Mouse (Mus musculus) testis, postnatal 14 days (tissue): ENCODE data around the gene Ets1.

Experiments used
- DNase-seq: peaks from one replicate; pipeline ENCODE4 v3.0.0; 2021; ENCODE audit warnings: low spot score

Gene Ets1

DNA sequence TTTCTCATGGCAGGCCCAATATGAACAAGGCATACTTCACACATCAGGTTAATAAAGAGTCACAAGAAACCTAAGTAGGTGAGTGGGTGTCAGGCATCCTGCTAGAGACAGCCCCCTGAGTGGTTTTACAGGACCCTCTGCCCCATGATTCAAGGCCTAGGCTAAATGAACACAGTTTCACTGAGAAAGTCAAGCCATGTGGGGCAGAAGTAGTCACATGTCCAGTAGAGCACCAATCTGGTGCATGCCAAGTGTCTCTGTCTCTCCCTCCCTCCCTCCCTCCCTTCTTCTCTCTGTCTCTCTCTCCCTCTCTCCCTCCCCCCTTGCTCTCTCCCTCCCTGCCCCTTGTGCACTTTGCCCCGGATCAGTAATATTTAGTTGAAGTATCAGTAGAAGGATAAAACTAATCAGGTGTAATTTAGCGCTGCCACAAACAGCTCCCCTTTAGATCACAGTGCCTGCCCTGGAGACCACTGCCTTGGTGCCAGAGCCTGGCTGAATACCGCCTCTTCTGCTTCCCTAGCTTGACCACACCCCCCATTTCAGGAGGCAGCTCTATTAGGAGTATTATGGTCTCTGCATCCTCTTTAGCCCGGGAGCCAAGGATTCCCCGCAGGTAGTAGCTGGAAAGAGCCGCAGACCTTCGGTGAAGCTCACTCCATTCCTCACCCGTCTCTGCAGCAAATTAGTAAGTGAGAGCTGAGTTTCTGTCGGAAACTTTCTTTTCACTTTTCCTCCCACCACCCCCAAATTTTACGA lies at the start of gene Ets1:
TSS of gene Ets1 (plus strand) at position 595 of the 759 bp plus-strand sequence.
- peak; percentile 11 for DNase-seq

DNA sequence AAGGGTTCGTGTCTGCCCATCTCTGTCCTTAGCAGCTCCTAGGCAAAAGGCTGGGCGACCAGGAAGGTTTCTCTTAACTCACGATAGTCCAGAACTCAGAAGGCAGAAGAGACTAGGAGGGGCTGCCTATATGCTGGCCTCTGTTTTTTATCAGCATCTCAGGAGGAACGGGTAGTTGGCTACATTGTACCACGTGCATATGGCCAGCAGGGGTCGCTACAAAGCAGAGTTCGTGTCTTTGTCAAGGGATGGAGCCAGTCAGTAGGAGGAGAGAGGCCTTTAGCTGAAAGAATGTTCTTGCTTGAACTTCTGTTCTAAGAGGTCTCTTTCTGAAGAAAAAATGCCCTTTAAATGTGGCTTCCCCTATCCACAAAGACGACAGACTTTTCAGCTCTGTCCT lies 46.1 kb upstream of the Ets1 start:
- DNase-seq = peak; percentile 77

DNA sequence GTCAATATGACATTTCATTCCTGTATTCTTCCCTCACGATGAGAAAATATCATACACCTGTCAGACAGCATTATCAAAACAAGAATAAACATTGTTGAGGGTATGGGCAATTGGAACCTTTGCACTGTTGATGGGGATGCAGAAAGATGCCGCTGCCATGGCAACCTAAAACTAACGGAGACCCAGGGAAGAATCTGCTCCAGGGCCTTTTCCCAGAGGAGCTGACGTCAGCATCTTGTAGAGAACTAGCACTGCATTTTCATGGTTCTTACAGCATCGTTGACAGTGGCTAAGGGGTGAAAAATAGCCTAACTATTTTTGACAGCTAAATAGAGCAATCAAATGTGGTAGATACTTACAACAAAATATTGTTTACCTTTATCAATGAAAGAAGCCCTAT lies 45.5 kb upstream of the Ets1 start:
- no peak for DNase-seq

DNA sequence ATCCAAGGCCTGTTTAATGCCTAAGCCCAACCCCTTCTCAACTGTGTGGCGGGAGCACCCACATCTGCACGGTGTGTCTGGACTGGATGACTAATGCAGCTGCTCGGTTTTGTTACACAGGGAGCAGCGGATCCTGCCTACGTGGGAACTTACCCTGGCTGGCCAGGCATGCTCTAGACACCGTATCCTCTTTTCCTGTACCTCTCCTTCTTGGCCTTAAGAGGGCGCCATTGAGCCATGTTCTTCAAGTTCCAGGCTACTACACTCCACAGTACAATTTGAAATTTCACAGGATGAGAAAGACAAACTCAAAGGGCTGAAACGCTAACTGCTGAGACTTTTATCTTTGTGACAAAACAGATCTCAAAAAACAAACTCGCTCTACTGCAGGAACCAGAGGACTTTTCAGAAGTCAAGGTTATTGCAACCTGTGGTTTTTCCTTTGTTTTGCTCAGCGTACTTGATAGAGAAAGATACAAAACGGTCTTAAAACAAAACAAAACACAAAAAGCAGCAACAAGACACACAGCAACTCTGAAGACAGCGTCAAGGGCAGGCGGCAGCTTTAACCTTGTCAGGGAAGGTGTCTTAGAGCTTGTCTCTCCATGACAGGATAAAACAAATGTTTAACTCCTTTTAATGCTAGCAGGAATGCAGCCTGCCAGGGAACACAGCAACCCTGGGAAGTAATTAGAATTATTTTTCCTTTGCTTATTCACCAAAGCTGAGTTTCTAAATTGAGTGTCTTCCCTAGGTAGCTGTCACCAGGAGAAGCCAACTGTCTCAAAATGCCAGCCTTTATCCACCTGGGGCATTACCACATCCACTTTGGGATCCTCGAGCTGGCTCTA lies 44.1 kb upstream of the Ets1 start:
- DNase-seq = peak; percentile 61

DNA sequence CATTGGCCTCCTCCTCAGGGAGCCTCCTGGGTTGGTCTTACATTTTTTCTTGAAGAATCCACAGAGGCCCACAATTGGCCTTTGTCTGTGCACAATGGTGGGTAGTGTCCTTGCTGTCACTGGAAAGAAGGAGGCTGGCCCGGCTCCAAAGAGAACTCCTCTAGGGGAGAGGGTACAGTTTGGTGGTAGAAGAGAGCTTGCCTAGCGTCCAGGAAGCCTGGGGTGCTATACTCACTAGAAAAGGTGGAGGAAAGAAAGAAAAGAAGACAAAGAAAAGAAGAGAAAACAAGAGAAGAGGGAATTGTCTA lies 43.5 kb upstream of the Ets1 start:
- no peak for DNase-seq

DNA sequence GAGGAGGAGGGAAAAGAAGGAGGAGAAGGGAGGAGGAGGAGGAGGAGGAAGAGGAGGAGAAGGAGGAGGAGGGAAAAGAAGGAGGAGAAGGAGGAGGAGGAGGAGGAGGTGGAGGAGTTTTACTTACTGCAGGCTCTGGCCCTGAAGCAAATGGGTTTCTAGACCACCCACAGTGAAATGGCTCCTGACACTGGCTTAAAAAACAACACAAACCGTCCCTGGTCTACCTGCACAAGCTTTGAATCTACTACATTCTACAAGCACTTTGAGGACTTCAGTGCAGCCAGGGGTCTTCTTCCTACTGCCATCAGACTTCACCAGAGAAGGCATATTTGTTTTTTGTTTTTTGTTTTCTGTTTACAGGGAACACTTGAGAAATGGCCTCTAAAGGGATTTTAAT lies 42.2 kb upstream of the Ets1 start:
- DNase-seq = no peak

DNA sequence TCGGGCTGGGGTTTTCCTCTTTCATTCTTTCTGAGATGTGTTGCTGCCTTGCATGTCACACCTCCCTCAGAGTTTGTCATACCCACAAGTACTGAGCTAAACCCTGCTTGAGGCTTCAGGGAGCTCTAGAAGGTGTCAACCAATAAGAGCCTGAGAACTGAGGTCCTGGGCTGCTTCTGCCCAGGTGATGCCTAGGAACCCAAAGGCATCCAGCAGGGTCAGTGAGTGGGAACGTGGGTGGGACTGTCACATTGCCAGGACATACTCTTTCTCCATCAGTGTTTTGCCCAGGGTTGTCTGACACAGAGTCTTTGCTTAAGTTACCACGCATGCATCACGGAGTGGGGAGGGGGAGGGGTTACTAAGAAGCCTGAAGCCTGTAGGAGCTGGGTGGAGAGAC lies 41.7 kb upstream of the Ets1 start:
- no peak for DNase-seq

DNA sequence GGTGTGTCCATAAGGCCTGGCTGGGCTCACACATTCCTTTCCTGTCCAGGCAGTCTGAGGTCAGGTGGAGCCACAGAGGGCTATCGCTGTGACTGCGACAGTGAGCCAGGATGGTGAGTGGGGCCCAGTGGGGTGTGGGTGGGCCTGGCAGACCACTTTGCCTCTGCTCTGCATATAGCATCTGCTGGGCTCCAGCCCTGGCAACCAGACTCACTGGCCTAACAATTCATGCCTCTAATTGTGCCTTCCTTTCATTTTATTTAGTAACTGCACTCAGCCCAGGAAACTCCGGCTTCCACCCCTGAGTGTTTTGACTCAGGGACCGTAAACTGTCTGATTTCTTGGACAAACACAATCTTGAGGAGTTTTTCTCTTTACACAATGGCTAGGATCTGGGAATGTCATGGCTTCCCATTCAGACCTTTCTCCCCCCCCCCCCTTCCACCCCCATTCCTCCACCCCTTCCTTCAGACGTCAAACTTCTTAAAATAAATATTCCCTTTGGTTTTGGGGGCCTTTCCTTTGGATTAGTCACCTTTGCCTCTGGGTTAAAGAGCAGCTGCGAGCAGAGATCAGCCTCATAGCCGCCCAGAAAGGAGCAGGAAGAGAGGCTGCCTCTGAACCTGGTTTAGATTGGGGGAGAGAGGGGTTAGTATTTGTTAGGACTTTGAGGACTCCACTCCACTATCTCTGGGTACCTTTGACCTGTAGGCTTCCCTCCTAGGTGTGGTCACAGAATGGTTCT lies 40.8 kb upstream of the Ets1 start:
- no peak for DNase-seq

DNA sequence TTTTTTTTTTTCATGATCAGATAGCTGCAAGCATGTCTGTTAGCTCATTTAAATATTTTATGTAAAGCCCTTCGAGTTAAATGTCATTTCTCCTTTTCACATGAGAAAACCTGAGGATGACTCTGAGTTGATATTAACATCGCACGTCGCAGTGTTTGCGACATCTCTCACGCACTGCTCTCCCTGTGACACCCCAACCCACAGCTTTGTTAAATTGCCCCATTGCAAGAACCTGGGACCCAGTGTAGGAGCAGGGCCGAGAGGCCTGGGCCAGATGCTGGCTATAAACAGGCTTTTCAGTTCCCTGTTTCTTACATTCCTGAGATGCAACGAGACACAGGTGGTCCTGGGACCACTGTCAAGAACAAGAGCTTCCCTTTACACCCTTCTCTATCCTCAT lies 39.7 kb upstream of the Ets1 start:
- DNase-seq = no peak

DNA sequence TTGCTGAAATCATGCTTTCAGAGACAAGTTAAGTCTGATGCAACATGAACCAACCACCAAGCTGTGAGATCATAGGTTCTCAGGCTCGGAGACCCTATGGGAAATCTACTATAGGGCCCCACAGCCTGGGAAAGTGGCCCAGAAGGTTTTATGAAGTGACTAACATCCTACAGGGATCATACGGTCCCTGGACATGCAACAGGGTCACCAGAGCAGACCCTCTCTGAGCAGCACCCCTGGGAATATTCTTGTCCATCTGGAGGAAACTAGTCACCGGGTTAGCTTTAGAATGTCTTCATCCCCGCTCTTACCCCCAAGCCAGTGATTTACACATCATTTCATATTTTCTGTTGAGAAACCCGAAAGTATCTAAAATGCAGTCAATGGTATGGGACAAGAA lies 34.1 kb upstream of the Ets1 start:
- no peak for DNase-seq

DNA sequence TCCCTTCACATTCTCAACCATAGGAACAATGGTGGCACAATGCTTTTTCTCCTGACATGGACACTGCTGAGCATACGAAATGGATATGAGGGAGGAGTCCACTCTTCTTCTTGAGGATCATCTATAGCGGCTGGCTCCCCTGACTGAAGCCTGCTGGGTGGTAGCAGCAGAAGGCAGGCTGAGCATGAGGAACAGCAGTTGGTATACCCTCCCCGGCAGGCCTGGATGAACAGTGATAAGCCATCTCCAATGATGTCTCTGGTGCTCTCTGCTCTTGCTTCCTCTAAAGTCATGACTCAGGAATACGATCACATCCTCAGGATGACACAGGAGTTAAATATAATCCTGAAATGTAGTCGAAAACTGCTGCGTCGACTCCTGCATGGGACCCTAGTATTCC lies 32.9 kb upstream of the Ets1 start:
- DNase-seq = no peak

DNA sequence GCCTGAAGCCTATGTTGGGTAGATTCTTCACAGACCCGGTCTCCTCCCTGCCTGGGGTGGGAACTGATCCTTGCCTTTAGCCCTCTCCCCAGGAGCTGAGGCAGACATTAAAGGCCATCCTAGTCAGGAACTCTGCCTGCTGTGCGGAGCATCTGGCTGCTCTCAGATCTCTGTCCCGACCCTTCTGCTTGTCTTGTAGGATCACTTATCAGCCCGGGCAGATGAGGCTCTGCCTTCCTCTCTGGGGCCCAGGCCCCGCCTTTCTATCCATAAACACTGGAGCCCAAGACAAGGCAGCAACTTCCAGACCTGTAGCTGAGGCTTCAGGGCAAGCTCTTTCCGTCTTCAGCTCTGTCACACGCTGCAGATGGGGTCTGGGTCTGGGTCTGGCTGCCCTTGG lies 28.8 kb upstream of the Ets1 start:
- no peak for DNase-seq

DNA sequence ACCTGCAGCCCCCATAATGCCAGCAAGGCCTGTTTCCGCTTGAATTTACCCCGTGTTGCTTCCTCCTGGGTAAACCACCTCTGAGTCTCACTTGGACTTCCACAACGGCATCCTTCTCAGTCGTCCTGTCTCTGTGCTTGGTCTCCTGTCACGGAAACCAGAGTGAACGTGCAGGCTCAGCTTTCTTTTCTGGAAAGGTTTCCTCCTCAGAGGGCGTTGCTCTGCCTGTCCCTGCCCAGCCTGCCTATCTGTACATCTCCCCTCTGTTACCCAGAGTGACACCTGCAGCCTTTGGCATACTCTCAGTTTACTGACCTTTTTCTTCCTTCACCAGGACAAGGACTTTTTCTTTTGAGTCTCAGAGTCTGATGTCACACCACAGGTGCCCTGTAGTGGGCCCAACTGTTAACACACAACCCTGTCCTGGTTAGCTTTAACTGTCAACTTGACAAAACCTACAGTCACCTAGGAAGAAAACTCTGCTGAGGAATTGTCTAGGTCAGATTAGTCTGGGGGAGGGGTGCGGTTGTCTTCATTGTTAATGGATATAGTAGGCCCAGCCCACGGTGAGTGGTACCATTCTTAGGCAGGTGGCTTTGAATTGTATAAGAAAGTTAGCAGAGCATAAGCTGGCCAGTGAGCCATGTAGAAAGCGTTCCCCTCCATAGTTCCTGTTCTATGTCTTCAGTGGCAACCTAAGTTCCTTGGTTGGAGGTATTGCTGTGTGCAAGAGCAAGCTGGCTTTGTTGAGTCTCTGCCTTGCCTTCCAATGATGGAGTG lies 27.0 kb upstream of the Ets1 start:
- no peak for DNase-seq

DNA sequence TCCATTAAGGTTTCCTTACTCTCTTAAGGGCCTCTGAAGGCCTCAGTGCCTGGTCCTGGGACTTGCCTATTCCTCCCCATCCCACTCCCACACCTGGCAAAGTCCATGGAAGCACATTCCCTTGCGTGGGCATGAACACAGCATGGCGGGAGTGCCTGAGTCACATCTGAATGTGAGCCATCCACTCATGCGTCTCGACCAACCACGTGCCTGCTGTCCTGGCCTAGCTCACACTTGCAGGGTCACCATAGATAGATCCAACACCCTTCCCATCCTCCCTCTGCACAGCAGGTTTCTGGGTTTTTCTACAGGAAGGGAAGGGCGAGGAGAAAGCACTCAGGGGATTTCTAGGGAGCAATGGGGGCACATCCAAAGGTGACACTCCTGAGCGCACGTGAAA lies 25.8 kb upstream of the Ets1 start:
- DNase-seq = no peak

DNA sequence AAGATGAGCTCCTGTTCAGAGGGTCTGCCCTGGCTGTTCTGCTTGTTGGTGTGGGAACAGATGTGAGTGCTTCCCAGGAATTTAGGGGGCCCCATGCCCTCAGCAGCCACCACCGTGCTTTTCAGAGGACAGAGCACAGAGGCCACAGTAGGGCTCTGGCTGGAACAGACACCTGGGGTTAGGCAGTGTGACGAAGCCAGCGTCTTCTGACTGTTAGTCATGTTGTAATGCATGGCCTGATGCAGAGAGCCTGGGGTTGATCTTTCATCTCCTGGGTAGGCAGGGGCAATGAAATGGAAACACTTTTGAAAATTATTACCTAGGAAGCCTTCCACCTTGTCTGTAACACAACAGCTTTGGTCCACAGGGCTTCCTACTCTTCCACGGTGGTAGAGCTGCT lies 25.4 kb upstream of the Ets1 start:
- DNase-seq = no peak

DNA sequence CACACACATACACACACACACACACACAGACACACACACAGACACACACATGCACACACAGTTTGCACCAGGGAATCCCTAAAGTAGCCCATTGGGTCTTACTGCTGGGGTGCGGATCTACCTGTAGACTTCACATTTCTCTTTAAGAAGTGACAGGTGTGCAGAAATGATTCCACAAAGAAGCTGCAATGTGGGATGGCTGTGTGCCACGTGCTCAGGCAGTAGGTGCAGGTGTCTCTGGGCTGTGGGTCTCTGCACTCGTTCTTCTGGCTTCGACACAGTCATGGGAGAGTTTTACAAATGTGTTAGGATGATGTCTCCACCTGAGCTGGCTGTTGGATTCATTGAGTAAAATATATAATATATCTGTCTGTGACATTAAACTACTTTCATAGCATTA lies 24.7 kb upstream of the Ets1 start:
- no peak for DNase-seq

DNA sequence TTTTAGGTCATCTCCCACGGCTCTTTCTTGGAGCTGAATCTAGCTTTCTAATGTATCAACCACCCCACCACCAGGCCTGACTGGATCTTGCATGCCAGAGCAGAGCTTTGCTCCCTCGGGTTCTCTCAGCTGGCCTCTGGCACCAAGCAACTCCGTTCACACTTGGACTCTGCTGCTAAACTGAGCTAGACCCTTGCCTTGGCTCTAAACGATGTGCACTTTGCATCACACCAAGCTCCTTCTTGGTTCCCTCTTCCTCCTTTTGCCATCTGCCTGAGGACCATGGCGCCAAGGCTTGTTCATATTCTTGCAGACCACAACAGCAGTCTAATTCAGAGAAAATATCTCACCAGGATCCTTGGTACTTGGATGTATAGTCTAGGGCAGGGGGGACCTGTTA lies 23.6 kb upstream of the Ets1 start:
- DNase-seq = no peak

DNA sequence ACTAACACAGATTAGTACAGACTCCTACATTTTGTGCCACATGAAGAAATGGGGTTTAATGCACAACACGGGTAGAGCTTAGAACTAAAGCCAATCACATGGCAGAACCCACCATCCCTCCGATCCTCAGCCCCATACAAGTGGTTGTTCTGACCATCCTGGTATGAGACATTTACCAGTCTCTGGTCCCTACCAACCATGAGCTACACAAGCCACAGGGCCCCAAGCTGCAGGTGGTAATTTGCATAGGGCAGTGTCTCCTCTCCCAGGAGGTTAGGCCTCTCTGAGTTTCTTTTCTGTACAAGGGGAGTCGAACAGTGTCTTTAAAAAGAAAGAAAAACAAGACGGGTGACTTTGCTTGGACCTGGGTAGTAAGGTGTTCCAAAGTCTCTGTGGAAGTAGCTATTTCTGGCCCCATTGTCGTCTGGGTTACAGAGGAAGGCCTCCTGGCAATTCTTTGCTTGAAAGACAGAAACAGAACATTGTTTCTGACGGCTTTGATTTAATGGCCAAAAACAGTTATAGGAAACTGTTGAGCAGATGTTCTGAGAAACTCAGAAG lies 23.1 kb upstream of the Ets1 start:
- no peak for DNase-seq

DNA sequence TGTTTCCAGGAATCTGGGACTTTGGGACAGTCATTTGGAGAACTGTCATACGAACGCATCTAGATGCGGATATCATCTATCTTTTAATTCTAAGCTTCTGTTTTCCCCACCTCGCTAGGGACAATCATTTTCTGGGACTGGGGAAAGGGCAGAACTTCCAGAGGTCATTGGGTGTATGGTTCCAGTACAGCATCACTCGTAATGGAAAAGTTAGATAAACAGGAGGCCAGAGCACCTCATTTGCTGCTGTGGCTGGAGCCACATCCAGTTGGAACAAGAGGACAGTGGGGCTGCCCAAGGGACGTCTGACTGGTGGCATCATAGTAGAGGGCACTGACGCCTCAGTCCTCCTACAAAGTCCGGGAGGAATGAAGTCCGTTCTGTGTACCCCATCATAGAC lies 21.8 kb upstream of the Ets1 start:
- DNase-seq = no peak

DNA sequence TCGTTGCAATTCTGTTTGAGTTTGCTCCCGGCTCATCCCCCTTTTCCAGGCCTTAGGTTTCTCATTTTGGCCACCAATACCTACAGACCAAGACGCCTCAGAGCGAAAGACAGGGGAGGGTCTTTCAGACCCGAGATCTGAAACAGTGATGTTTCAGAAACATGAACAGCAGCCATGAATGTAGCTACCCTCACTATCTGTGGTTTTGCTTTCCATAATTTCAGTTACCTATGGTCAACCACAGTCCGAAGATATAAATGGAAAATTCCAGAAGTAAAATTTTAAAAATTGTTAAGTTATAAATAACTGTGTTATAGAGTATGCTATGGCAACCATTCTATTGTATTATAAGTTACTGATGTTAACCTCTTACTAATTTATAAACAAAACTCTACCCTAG lies 20.6 kb upstream of the Ets1 start:
- no peak for DNase-seq

DNA sequence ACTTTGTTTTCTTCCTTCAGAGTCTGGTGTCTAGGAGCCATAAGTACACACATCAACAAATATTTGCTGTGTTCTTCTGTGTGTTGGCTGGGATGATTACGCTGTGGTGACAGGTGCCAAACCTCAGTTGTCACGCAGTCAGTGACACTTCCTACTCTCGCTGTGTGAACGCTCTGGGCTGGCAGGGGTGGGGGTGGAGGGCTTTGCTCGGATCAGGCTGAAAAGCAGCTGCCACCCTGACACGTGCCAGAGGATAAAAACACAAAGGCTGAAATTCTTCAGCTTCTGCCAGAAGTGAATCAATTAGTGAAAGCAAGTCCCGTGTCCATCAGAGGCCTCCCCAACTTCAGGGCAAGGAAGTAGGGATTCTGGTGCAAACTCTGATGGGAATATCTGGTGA lies 20.0 kb upstream of the Ets1 start:
- DNase-seq = no peak
